Mouse (Mus musculus) heart, embryonic 13.5 days (tissue): Measurements from ENCODE around the gene Hhat. TPM values are rescaled to one million over a fixed set of nuclear protein-coding genes. Genes with fewer than 3 reads are reported as not detected.

ENCODE experiments used
- ATAC-seq: fragments of 200-750 bp; cut with Nextera tagmentation; 2 replicates; pipeline ENCODE4 v1.8.0; 2017; ENCODE audit warnings: moderate TSS enrichment; ENCODE audit not compliant: insufficient number of reproducible peaks, low FRiP score, low TSS enrichment; ENCODE audit errors: extremely low read depth
- H3K27ac ChIP-seq: fragments of 300-500 bp; sonication (generic); replicated peaks from 2 replicates; pipeline ENCODE4 v1.5.1; 2015; ENCODE audit warnings: moderate library complexity, mild to moderate bottlenecking, inconsistent platforms
- H3K27me3 ChIP-seq: fragments of 300-500 bp; sonication (generic); replicated peaks from 2 replicates; pipeline ENCODE4 v1.6.1; 2015; ENCODE audit warnings: mild to moderate bottlenecking, inconsistent platforms
- H3K36me3 ChIP-seq: fragments of 300-500 bp; sonication (generic); 2 replicates; pipeline ENCODE4 v1.6.1; 2015; ENCODE audit warnings: mild to moderate bottlenecking, inconsistent platforms
- H3K4me1 ChIP-seq: fragments of 300-500 bp; sonication (generic); 2 replicates; pipeline ENCODE4 v1.6.1; 2015; ENCODE audit warnings: inconsistent platforms
- H3K4me2 ChIP-seq: fragments of 300-500 bp; sonication (generic); 2 replicates; pipeline ENCODE4 v1.6.1; 2015; ENCODE audit warnings: inconsistent platforms, mild to moderate bottlenecking, moderate library complexity
- H3K4me3 ChIP-seq: fragments of 300-500 bp; sonication (generic); 2 replicates; pipeline ENCODE4 v1.5.1; 2015; ENCODE audit warnings: moderate library complexity, mild to moderate bottlenecking, inconsistent platforms
- H3K9ac ChIP-seq: fragments of 300-500 bp; sonication (generic); 2 replicates; pipeline ENCODE4 v1.6.1; 2015; ENCODE audit warnings: inconsistent platforms, mild to moderate bottlenecking, moderate library complexity
- H3K9me3 ChIP-seq: fragments of 300-500 bp; sonication (generic); 2 replicates; pipeline ENCODE4 v1.6.1; 2016; ENCODE audit warnings: inconsistent platforms
- WGBS: fragments of 180-500 bp; shearing (Covaris S2); methylation state at CpG from one replicate; pipeline ENCODE4 v1.1.7; 2015; ENCODE audit warnings: mixed read lengths; 5-methylcytosine and 5-hydroxymethylcytosine counted together
- polyA plus RNA-seq: library from polyadenylated mRNA; unstranded; fragments of >200 nt; fragmentation: Nextera tagmentation; extraction: Ambion mirVana; gene quantifications from 2 replicates; pipeline ENCODE4 v1.2.1, GENCODE M21; 2015

The Hhat gene
- polyA plus RNA-seq, 1 experiment from 2014 or later = 6.3 TPM

GRCm38 (mm10) chr1:192519713-192520112 lies 251.3 kb downstream of the Hhat start:
- Histone ChIP-seq H3K4me3 (no peak overlapping the region), H3K9ac (no peak overlapping the region), H3K9me3 (no peaks in the 10 kb centered on the region), H3K27me3 (no peaks in the 10 kb centered on the region), H3K4me1 (peaks cover 16% of the 10 kb centered on the region), H3K4me2 (no peak overlapping the region), H3K36me3 (no peaks in the 10 kb centered on the region), H3K27ac (no peak overlapping the region)
- ATAC-seq = no peak
- WGBS = 93% methylated on average over 1 of the region's 1 CpGs

- no peaks in the 10 kb centered on the region for H3K36me3 ChIP-seq
- H3K4me3 ChIP-seq = no peak overlapping the region
- 68% methylated on average over 3 of the region's 3 CpGs for WGBS
Measured at GRCm38 (mm10) chr1:192515373-192515772, 255.7 kb downstream of the Hhat start.

GRCm38 (mm10) chr1:192512821-192513220 lies 258.2 kb downstream of the Hhat start:
- WGBS = 91% methylated on average over 1 of the region's 1 CpGs
- no peak overlapping the region for H3K9ac ChIP-seq
- no peaks in the 10 kb centered on the region for H3K4me1 ChIP-seq
- H3K9me3 ChIP-seq = no peaks in the 10 kb centered on the region
- H3K27ac ChIP-seq = no peak overlapping the region
- no peak overlapping the region for H3K4me3 ChIP-seq
- H3K27me3 ChIP-seq = no peaks in the 10 kb centered on the region
- no peak overlapping the region for H3K4me2 ChIP-seq
- ATAC-seq = no peak
- H3K36me3 ChIP-seq = no peaks in the 10 kb centered on the region

More at GRCm38 (mm10) chr1:192515373-192515772, 255.7 kb downstream of the Hhat start:
- peaks cover 1% of the 10 kb centered on the region for H3K4me1 ChIP-seq
- H3K9ac ChIP-seq = no peak overlapping the region
- H3K9me3 ChIP-seq = no peaks in the 10 kb centered on the region
- ATAC-seq = no peak
- H3K4me2 ChIP-seq = no peak overlapping the region
- no peak overlapping the region for H3K27ac ChIP-seq
- no peaks in the 10 kb centered on the region for H3K27me3 ChIP-seq

DNA sequence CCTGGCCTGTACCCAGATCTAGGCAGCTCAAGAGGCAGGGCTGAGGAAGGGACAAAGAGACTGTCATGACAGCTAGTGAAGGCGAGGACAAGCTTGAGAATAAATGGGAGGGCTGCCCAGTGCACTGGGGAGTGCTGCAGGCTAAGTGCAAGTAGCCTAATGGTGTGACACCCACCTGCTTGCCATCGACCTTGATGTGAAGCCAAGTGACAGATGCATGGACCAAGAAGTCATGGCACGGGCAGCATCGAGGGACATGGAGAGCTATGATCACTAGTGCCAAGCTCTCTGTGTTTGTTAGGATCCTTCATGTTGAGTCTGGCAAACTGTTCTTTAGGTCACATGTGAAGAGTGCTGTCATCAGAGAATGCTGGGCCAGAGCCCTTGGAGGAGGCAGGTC lies 267.4 kb downstream of the Hhat start:
- H3K9ac ChIP-seq = no peak overlapping the region
- no peak for ATAC-seq
- no peaks in the 10 kb centered on the region for H3K27me3 ChIP-seq
- H3K27ac ChIP-seq = no peak overlapping the region
- no peaks in the 10 kb centered on the region for H3K4me1 ChIP-seq
- H3K36me3 ChIP-seq = no peaks in the 10 kb centered on the region
- H3K4me2 ChIP-seq = no peak overlapping the region
- 72% methylated on average over 4 of the region's 4 CpGs for WGBS
- no peaks in the 10 kb centered on the region for H3K9me3 ChIP-seq
- H3K4me3 ChIP-seq = no peak overlapping the region

- no peaks in the 10 kb centered on the region for H3K9me3 ChIP-seq
- no peak overlapping the region for H3K4me2 ChIP-seq
- H3K4me1 ChIP-seq = no peaks in the 10 kb centered on the region
- no peak for ATAC-seq
- no peak overlapping the region for H3K27ac ChIP-seq
- H3K27me3 ChIP-seq = no peaks in the 10 kb centered on the region
- H3K9ac ChIP-seq = no peak overlapping the region
- H3K36me3 ChIP-seq = no peaks in the 10 kb centered on the region
- no peak overlapping the region for H3K4me3 ChIP-seq
Measured at GRCm38 (mm10) chr1:192502835-192503234, 268.2 kb downstream of the Hhat start.

GRCm38 (mm10) chr1:192502016-192502415 lies 269.0 kb downstream of the Hhat start:
- no peaks in the 10 kb centered on the region for H3K36me3 ChIP-seq
- no peak overlapping the region for H3K4me2 ChIP-seq
- no peak for ATAC-seq
- WGBS = 53% methylated on average over 9 of the region's 9 CpGs
- H3K9ac ChIP-seq = no peak overlapping the region
- no peak overlapping the region for H3K27ac ChIP-seq
- no peaks in the 10 kb centered on the region for H3K9me3 ChIP-seq
- no peaks in the 10 kb centered on the region for H3K27me3 ChIP-seq
- H3K4me1 ChIP-seq = no peaks in the 10 kb centered on the region
- no peak overlapping the region for H3K4me3 ChIP-seq

DNA sequence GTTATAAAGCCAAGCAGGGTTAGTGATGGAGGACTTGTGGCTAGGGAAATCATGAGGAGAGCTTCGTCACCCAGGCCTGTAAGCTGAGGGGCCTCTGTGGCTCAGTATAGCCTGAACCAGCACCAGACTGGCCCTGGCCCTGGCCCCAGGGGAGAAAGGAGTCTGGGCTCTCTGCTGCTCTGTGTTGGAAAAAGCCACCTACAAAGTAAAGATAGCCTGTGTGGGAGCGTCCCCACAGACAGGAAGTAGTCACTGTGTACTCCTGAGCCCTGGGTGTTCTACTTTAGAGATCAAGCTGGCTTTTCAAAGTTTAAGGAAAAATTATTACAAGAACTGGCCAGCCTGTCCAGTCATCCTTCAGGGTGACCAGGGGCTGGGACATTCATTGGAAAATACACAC lies 273.5 kb downstream of the Hhat start:
- no peak for ATAC-seq
- Histone ChIP-seq H3K27ac (no peak overlapping the region), H3K36me3 (no peaks in the 10 kb centered on the region), H3K4me2 (no peak overlapping the region), H3K4me1 (no peaks in the 10 kb centered on the region), H3K27me3 (no peaks in the 10 kb centered on the region), H3K9me3 (no peaks in the 10 kb centered on the region), H3K4me3 (no peak overlapping the region), H3K9ac (no peak overlapping the region)
- 69% methylated on average over 2 of the region's 2 CpGs for WGBS

- 62% methylated on average over 13 of the region's 13 CpGs for WGBS
- Histone ChIP-seq H3K4me2 (no peak overlapping the region), H3K27ac (no peak overlapping the region), H3K9me3 (no peaks in the 10 kb centered on the region), H3K4me3 (no peak overlapping the region), H3K9ac (no peak overlapping the region), H3K4me1 (no peaks in the 10 kb centered on the region), H3K36me3 (no peaks in the 10 kb centered on the region), H3K27me3 (no peaks in the 10 kb centered on the region)
- ATAC-seq = no peak; the same call in 1 of the 2 replicates
Measured at GRCm38 (mm10) chr1:192489908-192490825, 280.9 kb downstream of the Hhat start.

GRCm38 (mm10) chr1:192487571-192487970 lies 283.5 kb downstream of the Hhat start:
- Histone ChIP-seq H3K9me3 (no peaks in the 10 kb centered on the region), H3K4me3 (no peak overlapping the region), H3K4me2 (no peak overlapping the region), H3K27me3 (no peaks in the 10 kb centered on the region), H3K4me1 (no peaks in the 10 kb centered on the region), H3K27ac (no peak overlapping the region), H3K36me3 (no peaks in the 10 kb centered on the region), H3K9ac (no peak overlapping the region)
- WGBS = 91% methylated on average over 11 of the region's 11 CpGs
- ATAC-seq = no peak

DNA sequence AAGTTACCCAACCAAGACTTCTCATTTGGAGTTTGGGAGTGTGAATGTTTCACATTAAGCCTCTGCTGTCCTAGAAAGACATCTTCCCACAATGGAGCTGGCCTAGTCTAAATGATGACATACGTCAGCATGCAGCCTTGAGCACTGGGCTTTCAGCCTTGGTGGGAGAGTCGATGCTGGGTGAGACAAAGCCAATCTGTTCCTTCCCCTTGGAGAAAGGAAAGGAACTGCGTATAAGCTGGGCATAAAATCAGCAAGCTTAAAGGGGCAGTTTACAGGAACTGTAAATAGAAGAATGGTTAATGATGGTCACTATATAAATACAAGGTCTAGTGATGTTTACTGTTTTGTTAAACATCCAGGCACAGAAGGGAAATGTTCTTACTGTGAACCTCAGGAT lies 286.0 kb downstream of the Hhat start:
- H3K9me3 ChIP-seq = no peaks in the 10 kb centered on the region

DNA sequence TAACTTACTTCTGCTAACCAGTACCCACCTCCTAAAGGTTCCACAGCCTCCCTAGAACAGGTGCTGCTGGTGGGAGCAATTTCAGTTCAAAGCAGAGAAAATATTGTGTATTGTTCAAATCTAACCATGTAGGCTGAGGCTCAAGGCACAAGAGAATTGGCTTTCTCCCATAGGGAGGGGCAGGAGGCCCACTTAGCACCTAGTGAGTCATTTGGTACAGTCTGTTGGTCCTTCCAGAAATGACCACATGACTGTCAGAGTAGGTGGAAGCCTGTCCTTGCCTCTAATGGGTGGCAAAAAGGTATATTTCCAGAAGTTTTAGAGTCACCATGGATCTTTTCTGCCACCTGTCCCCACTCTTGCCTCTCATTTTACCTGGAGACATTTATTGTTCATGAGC lies 289.6 kb downstream of the Hhat start:
- no peaks in the 10 kb centered on the region for H3K9me3 ChIP-seq
- ATAC-seq = no peak

More for the DNA sequence above, 286.0 kb downstream of the Hhat start:
- H3K4me2 ChIP-seq = no peak overlapping the region
- no peak for ATAC-seq
- no peak overlapping the region for H3K27ac ChIP-seq
- H3K27me3 ChIP-seq = no peaks in the 10 kb centered on the region
- H3K9ac ChIP-seq = no peak overlapping the region
- no peaks in the 10 kb centered on the region for H3K36me3 ChIP-seq
- WGBS = 62% methylated on average over 3 of the region's 3 CpGs
- H3K4me3 ChIP-seq = no peak overlapping the region
- no peaks in the 10 kb centered on the region for H3K4me1 ChIP-seq

More for the DNA sequence above, 289.6 kb downstream of the Hhat start:
- H3K27me3 ChIP-seq = no peaks in the 10 kb centered on the region
- no peak overlapping the region for H3K27ac ChIP-seq
- H3K9ac ChIP-seq = no peak overlapping the region
- no peaks in the 10 kb centered on the region for H3K36me3 ChIP-seq
- peaks cover 20% of the 10 kb centered on the region for H3K4me1 ChIP-seq
- H3K4me3 ChIP-seq = no peak overlapping the region
- no peak overlapping the region for H3K4me2 ChIP-seq
